Mouse (Mus musculus) left cerebral cortex, postnatal 14 days (tissue): ENCODE data around the gene Dennd1a. TPM values are rescaled to one million over a fixed set of nuclear protein-coding genes. Genes with fewer than 3 reads are reported as not detected.

Experiments
- DNase-seq, 2 experiments: peaks; one replicate each; pipeline ENCODE4 v3.0.0; 2021 to 2022; ENCODE audit warnings: low spot score in 2 of 2, mixed read lengths in 1 of 2
- intact Hi-C: fragments of 180-260 bp; cut with DNase I; formaldehyde crosslinking; loops from one replicate; pipeline ENCODE4 v1.15.1; 2025
- total RNA-seq, 2 experiments: library from RNA; stranded (reverse); gene quantifications; 2 replicates each; pipeline ENCODE4 v1.2.3; 2021

Dennd1a gene
- total RNA-seq, 2 experiments from 2014 or later, result 68.5 to 70.1 TPM

DNA sequence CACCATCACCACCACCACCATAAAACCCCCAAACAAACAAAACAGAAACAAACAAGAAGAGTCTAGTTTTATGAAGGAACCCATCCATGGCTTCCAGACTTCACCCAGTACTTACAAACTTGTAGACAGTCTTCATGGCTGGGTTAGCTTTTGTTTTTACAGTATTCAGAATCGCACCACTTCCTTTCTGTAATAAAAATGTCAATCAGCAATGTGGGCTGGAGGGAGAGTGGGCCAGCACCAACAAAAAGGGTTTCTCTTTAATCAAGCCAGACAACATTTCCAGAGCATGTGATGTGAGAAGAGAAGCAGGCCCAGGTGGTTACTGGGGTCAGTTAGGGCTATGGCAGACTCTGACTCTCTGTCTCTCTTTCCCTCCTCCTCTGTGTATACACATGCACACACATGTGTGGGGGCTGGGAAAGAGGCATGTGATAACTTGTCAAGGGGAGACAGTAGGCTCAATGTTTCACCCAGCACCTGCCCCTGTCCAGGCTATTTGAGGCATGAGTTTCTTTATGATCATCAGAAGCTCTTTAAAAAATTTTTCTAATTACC, 433.2 kb downstream of the Dennd1a start:
- DNase-seq, result no peak
- intact Hi-C loops, result no loop called here

DNA sequence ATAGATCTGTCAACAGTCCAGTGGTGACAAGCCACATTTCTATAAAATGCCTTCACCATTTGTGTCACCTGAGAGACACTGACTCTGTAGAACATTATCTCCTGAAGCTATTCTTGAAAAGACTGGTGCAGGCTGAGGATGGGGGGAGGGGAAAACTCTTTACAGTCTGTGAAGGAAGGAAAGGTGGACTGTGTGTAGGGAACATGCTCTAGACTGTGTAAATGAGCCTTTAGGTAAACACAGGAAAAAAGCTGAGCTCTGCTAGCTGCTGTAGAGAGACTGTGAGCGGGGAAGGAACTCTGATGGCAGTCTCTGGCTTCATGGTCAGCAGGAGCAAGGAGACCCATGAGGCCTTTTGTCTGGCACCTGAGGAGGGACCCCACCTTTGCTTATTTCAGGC, 436.6 kb downstream of the Dennd1a start:
- intact Hi-C loops, result no loop called here
- no peak for DNase-seq

DNA sequence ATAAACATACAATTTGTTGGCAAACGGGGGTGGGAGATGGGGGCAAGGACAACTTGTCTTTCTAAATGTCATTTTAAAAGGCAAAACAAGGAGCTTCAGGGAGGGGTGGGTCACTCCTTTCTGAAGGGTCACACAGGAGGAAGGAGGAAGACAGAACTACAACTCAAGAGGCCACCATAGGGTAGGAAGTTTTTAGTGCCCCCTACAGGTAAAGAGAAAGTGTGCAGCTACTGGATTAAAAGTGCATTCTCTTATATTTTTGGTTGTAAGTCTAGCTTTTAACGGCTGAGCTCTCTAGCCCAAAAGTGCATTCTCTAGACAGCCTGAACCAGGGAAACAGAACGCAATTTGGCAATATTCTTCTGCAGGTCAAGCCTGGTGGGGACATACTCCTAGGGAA, 437.8 kb downstream of the Dennd1a start:
- intact Hi-C loops, result no loop called here
- DNase-seq, result no peak

DNA sequence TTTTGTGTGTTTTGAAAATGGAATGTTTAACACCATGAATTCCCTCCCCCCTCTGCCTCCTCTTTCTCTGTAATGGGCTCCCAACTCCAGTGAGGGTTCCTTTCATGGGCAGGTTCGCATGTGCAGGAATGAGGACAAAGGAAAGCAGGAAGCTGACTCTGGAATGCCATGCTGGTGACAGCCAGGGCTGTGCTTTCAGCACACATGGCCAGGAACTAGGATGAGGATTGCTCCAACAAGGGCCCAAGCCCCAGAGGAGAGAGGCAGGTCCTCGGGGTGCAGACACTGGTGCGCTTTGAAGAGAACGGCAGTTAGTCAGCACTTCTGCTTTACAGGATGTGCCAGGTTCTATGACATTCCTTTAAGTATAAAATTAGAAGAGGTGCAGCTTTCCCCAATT, 444.5 kb downstream of the Dennd1a start:
- intact Hi-C loops, result no loop called here
- peak in 1 of 2 experiments; percentile 24 for DNase-seq

DNA sequence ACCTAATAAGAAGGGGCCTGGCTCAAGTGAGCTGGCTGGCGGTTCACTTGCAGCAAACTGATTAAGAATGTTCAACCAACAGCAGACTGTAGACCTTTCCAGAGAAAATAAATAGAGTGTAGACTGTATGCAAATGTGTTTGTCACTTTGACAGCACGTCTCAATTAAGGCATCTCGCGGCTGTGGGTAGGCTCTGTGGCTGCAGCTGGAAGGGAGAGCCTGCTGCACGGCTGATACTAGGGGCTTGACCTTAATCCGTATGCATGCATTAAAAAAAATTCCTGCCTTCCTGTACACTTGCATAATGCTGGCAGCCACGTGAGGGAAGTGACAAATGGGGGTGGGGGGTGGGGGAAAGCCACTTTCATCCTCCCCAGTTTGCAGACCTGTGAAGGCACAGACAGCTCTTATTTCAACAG, 445.0 kb downstream of the Dennd1a start:
- no peak for DNase-seq
- intact Hi-C loops, result no loop called here

DNA sequence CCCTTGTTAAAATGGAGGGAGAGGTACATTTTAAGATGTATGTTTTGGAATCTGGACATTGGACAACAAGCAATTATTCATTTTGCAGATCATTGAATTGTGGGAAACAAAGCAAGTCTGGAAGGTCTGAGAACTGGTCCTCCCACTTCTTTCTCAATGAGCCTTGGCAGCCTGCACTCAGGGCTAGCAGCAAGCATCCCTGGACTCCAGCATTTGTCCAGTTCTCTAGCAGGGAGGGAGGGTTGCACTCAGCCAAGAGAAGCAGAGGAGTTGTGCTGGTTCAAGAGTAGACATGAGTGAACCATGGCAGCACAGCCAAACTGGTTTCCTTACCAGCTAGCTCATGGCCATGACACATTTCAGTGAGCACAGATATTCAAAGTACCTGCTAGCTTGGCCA, 447.3 kb downstream of the Dennd1a start:
- no peak for DNase-seq
- intact Hi-C loops, result no loop called here

DNA sequence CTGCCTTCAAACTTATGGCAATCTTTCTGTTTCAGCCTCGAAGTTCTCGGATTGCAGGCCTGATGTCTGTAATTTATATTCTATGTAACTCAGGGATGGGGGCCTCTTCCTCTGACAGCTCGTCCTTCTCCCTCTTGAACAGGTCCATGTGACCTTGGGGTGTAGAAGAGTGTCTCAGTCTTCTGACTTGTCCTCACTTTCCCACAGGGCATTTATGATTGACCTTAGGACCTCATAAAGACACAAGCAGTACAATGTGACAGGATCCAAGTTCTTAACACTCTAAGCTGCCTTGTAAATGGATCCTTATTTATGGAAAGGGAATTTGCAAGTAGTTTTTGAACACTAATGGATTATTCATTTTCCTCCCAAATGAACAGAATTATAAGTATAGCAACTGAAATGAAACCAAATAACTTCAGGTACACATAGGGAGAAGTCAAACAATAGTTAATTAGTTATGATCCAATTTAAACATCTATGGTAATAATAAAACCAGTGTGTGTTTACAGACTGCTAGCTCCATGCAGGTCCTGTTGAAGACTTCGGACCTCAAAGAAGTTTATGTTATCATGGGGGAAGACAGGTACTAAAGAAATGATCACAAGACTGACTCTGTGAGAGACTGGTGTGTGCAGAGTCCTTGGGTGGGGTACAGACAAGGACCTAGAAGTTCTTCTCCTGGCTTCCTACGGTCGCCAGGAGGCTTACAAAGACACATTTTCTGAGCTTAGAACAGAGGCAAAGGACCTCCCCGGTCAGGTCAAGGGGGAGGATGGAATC, 448.8 kb downstream of the Dennd1a start:
- intact Hi-C loops, result no loop called here
- no peak for DNase-seq

DNA sequence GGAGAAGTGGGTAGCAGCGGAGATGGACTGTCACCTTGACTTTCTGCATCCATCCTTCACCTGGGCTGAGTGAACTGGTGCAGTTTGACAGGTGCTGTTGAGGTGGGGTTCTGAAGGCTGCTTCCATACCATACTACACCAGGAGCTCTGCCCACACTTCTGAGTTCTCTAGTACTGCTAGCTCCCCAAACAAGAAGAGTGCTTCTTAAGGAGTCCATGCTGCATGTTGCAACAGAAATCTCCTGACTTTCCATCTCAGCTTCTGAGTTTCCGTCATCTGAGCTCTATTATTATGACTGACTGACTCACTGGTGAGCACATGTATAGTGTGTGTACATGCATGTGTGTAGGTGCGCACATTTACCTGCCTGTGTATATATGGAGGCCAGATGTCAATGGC, 449.6 kb downstream of the Dennd1a start:
- intact Hi-C loops, result no loop called here
- DNase-seq, result no peak

GRCm38 (mm10) chr2:37836926-37837325, 450.3 kb downstream of the Dennd1a start:
- intact Hi-C loops, result no loop called here
- DNase-seq, result no peak

DNA sequence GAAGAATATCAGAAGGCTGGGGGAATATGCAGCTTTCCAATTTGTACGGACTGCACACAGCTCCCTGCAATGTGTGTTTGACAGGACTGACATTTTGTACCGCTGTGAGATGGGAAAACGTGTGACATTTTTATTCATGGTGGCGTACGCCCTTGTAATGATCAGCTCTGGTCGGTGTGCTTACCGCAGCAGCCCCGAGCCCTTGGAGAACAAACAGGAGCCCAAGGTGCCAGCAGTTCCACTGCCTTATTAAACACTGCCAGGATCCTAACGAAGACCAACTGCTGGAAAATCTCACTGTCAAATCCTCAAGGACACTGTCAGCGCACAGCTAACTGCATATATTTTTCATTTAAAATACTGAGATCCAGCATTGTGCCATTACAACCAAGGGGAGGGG, 454.9 kb downstream of the Dennd1a start:
- DNase-seq, result no peak
- intact Hi-C loops, result no loop called here

- intact Hi-C loops, result no loop called here
- DNase-seq, result no peak
Measured at GRCm38 (mm10) chr2:37829758-37830275, 457.4 kb downstream of the Dennd1a start.

- intact Hi-C loops, result loop anchor here (5.0 kb wide), 1 partner anchor 83 kb away; no protein-coding TSS in a partner anchor
- no peak for DNase-seq
Measured at GRCm38 (mm10) chr2:37823826-37824225, 463.4 kb downstream of the Dennd1a start.

GRCm38 (mm10) chr2:37822122-37822521, 465.1 kb downstream of the Dennd1a start:
- DNase-seq, result no peak

DNA sequence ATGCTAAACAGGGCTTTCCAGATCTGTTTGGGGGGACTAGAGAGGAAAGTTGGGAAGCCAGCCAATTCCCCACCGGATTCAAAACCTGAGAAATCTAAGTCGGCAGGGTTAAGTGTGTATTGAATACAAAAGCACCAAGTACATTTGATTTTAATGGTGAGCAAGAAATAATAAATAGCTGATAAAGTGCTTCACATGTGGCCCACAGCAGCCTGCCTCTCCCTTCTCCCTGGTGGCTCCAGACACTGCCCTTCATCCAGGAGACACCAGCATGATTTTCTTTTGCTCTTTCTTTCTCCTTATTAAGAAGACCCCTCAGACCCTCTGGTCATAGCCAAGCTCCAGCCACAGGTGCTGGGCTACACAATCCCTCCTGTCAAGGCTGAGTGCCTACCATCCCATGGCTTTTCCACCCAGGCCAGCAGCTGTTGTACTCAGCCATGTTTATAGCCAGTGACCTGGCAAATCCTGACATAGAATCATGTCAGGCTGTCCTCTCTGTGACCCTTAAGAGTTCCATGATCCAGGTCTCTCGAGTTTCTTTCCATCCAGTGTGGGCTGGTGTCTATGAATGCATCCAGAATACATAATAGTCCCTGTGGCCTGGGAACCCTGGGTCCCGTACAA, 467.6 kb downstream of the Dennd1a start:
- intact Hi-C loops, result loop anchor here (5.0 kb wide), 2 partner anchors 88 to 558 kb away; no protein-coding TSS in a partner anchor

More at GRCm38 (mm10) chr2:37822122-37822521, 465.1 kb downstream of the Dennd1a start:
- intact Hi-C loops, result loop anchor here (5.0 kb wide), 1 partner anchor 85 kb away; no protein-coding TSS in a partner anchor

DNA sequence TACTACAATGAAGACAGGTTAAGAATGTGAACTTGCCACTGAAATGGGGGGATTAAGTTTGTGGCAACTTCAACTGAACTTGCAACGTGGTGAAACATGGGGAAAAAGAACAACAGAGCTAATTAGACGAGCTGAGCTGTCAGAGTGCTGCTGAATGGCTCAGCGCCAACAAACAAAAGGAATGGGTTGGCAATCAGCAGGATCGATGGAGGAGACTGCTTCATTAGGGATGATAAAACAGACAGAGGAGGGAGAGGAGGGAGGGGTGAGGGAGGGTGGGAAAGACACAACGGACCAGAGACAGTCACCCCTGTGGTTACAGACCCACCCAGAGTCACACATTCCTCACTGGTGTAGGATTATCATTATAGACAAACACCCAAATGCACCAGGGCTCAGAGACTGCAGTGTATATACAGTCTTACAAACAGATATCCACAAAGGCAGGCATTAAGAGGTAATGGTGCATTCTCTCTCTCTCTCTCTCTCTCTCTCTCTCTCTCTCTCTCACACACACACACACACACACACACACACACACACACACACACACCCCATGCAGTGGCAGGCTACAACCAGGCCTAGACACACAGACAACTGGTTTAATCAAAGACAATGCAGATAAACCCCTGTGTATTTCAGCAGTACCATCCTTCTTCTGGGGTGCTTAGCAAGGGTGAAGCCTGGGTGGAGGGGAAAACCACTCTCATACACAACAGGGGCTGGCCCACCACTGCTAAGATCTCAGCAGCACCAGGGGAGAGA, 468.2 kb downstream of the Dennd1a start:
- DNase-seq, result no peak
- intact Hi-C loops, result loop anchor here (5.0 kb wide), 1 partner anchor 558 kb away; no protein-coding TSS in a partner anchor

More for the DNA sequence above, 467.6 kb downstream of the Dennd1a start:
- DNase-seq, result no peak

- intact Hi-C loops, result loop anchor here (5.0 kb wide), 1 partner anchor 562 kb away; no protein-coding TSS in a partner anchor
- DNase-seq, result peak; percentile 80 to 89
Measured at GRCm38 (mm10) chr2:37815676-37816075, 471.5 kb downstream of the Dennd1a start.

- peak in 1 of 2 experiments; percentile 19 for DNase-seq
- intact Hi-C loops, result loop anchor here (5.0 kb wide), 1 partner anchor 562 kb away; no protein-coding TSS in a partner anchor
Measured at GRCm38 (mm10) chr2:37814820-37815361, 472.3 kb downstream of the Dennd1a start.

DNA sequence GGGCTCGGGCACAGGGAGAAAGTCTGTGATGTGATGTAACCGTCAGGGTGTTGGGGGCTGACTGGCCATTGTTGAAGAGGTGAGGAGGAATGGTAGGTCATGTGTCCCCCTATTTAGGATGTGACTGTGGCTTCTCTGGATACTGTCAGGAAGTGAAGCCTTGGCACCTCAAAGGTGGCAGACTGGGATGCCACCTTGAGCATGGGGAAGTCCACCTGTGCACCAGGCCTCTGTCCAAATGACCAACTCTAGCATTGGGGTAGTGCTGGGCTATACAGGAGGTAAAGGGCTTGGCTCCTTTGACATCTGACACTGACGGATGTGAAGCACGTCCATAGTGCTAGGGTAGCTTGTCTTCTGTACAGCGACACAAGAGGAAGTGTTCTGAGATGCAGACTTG, 474.8 kb downstream of the Dennd1a start:
- no peak for DNase-seq
- intact Hi-C loops, result no loop called here

GRCm38 (mm10) chr2:37811682-37812081, 475.5 kb downstream of the Dennd1a start:
- intact Hi-C loops, result no loop called here
- no peak for DNase-seq
